Mouse (Mus musculus): ENCODE measurements around the gene Plxdc1.

DNA sequence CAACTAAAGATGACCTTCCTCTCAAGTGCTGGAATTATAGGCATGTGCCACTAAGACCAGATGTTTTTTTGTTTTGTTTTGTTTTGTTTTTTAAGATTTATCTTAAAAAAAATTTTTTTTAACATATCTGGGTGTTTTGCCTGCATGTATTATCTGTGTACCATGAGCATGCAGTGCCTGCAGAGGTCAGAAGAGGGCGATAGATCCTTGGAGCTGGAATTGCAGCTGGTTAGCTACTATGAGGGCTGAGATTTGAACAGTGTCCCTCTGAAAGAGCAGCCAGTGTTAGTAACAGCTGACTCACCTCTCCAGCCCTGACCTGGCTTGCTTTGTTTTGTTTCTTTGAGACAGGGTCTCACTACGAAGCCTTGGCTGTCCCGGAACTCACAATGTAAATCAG is 49.5 kb downstream of the Plxdc1 start:
- TF ChIP-seq CTCF (conservative IDR thresholded peaks at IDR 0.05; ENCODE audit: low read length) (peak; percentile 91), POU5F1 (IDR thresholded peaks at IDR 0.05; ENCODE audit: borderline replicate concordance, low read length) (no peak), NANOG (IDR thresholded peaks at IDR 0.05; ENCODE audit: borderline replicate concordance, low read length) (no peak)

All from E14TG2a.4 (cell line).